ENCODE assay signal across 8 mouse cellular contexts in genomic region chr12:32379296-32379725, GRCm38 (mm10). TPM values are rescaled to one million over a fixed set of nuclear protein-coding genes. Genes with fewer than 3 reads are reported as not detected.
DNase-seq lines count a peak whose midpoint lies in the region; ATAC-seq and TF ChIP-seq lines count a peak whose summit lies in the region.

No protein-coding gene starts in this region.

- ATAC-seq in embryonic facial prominence, embryonic 15.5 days (ENCODE audit: insufficient number of reproducible peaks, low FRiP score, low TSS enrichment, low read depth): peak; percentile 83
- peak; percentile 86 for ATAC-seq in kidney, embryonic 14.5 days (ENCODE audit: low FRiP score, low TSS enrichment)
- peak; percentile 71 for ATAC-seq in limb, embryonic 14.5 days (ENCODE audit: low FRiP score, low read depth)
- peak; percentile 87 for ATAC-seq in midbrain, embryonic 16.5 days

- H3K4me1 ChIP-seq in bone marrow macrophage, adult 2 months (ENCODE audit: control insufficient read depth, insufficient read depth, low read length): peaks cover 13% of the 10 kb centered on the region
- peaks cover 11% of the 10 kb centered on the region; the same call in 1 of the 2 replicates for H3K4me1 ChIP-seq in embryonic facial prominence, embryonic 15.5 days
- peaks cover 7% of the 10 kb centered on the region; the same call in 1 of the 2 replicates for H3K4me1 ChIP-seq in kidney, embryonic 14.5 days (ENCODE audit: control insufficient read depth, insufficient read depth, low read length)
- peaks cover 11% of the 10 kb centered on the region for H3K4me1 ChIP-seq in limb, embryonic 14.5 days (ENCODE audit: control insufficient read depth, insufficient read depth, low read length)
- peaks cover 28% of the 10 kb centered on the region for H3K4me1 ChIP-seq in midbrain, embryonic 16.5 days (ENCODE audit: control insufficient read depth, insufficient read depth, low read length)
- H3K4me1 ChIP-seq in spleen, adult 2 months (ENCODE audit: control insufficient read depth, insufficient read depth, insufficient read length): peaks cover 7% of the 10 kb centered on the region

- peak; percentile 50 for TF ChIP-seq CTCF in bone marrow macrophage, adult 2 months (IDR thresholded peaks at IDR 0.05; ENCODE audit: low read depth, low read length)
- TF ChIP-seq CTCF in spleen, adult 2 months (IDR thresholded peaks at IDR 0.05; ENCODE audit: extremely low read depth, insufficient read depth, insufficient read length, insufficient replicate concordance): peak; percentile 77

- no peak for TF ChIP-seq POLR2A in bone marrow macrophage, adult 2 months (IDR thresholded peaks at IDR 0.05; ENCODE audit: borderline replicate concordance, low read depth, low read length)
- TF ChIP-seq POLR2A in limb, embryonic 14.5 days (IDR thresholded peaks at IDR 0.05; ENCODE audit: borderline replicate concordance, extremely low read depth, insufficient read depth, insufficient read length): no peak
- TF ChIP-seq POLR2A in spleen, adult 2 months (IDR thresholded peaks at IDR 0.05; ENCODE audit: low read depth, low read length): peak; percentile 51; the same call in 1 of the 2 replicates

- H3K27ac ChIP-seq in bone marrow macrophage, adult 2 months (ENCODE audit: insufficient read depth, low read depth, low read length): peak overlapping the region; percentile 94
- peak overlapping the region; percentile 97 for H3K27ac ChIP-seq in embryonic facial prominence, embryonic 15.5 days (replicated peaks)
- peak overlapping the region; percentile 91 for H3K27ac ChIP-seq in kidney, embryonic 14.5 days (ENCODE audit: low read depth, low read length)
- H3K27ac ChIP-seq in limb, embryonic 14.5 days (replicated peaks; ENCODE audit: low read depth, low read length): peak overlapping the region; percentile 93
- peak overlapping the region; percentile 95 for H3K27ac ChIP-seq in midbrain, embryonic 16.5 days (ENCODE audit: low read length)
- peak overlapping the region; percentile 96 for H3K27ac ChIP-seq in spleen, adult 2 months (ENCODE audit: insufficient read depth, low read length)

- H3K27me3 ChIP-seq in embryonic facial prominence, embryonic 15.5 days: no peaks in the 10 kb centered on the region
- no peaks in the 10 kb centered on the region for H3K27me3 ChIP-seq in kidney, embryonic 14.5 days (ENCODE audit: control insufficient read depth, insufficient read depth, low read length)
- no peaks in the 10 kb centered on the region for H3K27me3 ChIP-seq in limb, embryonic 14.5 days (ENCODE audit: control insufficient read depth, insufficient read depth, low read length)
- H3K27me3 ChIP-seq in midbrain, embryonic 16.5 days (ENCODE audit: control insufficient read depth, insufficient read depth, low read depth, low read length): no peaks in the 10 kb centered on the region
- no peaks in the 10 kb centered on the region for H3K27me3 ChIP-seq in spleen, adult 2 months (ENCODE audit: control insufficient read depth, insufficient read depth, low read length)

- peak; percentile 94 for DNase-seq in A20 (ENCODE audit: low read depth, low spot score)
- DNase-seq in heart, adult 8-10 months (ENCODE audit: low spot score): peak; percentile 77
- DNase-seq in limb, embryonic 14.5 days (ENCODE audit: low spot score): peak; percentile 76
- DNase-seq in spleen, adult 2 months (ENCODE audit: low read depth in 1 of 2, low spot score in 2 of 2): peak; percentile 68 to 86

- peak overlapping the region; percentile 79 for H3K9ac ChIP-seq in embryonic facial prominence, embryonic 15.5 days
- H3K9ac ChIP-seq in kidney, embryonic 14.5 days (ENCODE audit: low read depth, low read length): peak overlapping the region; percentile 80
- H3K9ac ChIP-seq in limb, embryonic 14.5 days (ENCODE audit: low read depth, low read length, severe bottlenecking): peak overlapping the region; percentile 92
- peak overlapping the region; percentile 94 for H3K9ac ChIP-seq in midbrain, embryonic 16.5 days (ENCODE audit: low read depth, low read length)

- peak overlapping the region; percentile 97 for H3K4me3 ChIP-seq in bone marrow macrophage, adult 2 months (ENCODE audit: insufficient read depth, low read length)
- peak overlapping the region; percentile 81 for H3K4me3 ChIP-seq in embryonic facial prominence, embryonic 15.5 days (replicated peaks)
- H3K4me3 ChIP-seq in kidney, embryonic 14.5 days (ENCODE audit: low read length): peak overlapping the region; percentile 76
- peak overlapping the region; percentile 81 for H3K4me3 ChIP-seq in limb, embryonic 14.5 days (replicated peaks; ENCODE audit: low read length)
- peak overlapping the region; percentile 86 for H3K4me3 ChIP-seq in midbrain, embryonic 16.5 days (ENCODE audit: low read depth, low read length)
- peak overlapping the region; percentile 95 for H3K4me3 ChIP-seq in spleen, adult 2 months (ENCODE audit: extremely low read depth, insufficient read depth, insufficient read length)

- peak overlapping the region; percentile 62 for H3K4me2 ChIP-seq in embryonic facial prominence, embryonic 15.5 days (replicated peaks)
- peak overlapping the region; percentile 59 for H3K4me2 ChIP-seq in kidney, embryonic 14.5 days (replicated peaks; ENCODE audit: low read depth, low read length)
- H3K4me2 ChIP-seq in limb, embryonic 14.5 days (replicated peaks; ENCODE audit: low read depth, low read length, severe bottlenecking): peak overlapping the region; percentile 65
- H3K4me2 ChIP-seq in midbrain, embryonic 16.5 days (ENCODE audit: low read length): peak overlapping the region; percentile 82

- H3K36me3 ChIP-seq in embryonic facial prominence, embryonic 15.5 days: no peaks in the 10 kb centered on the region
- no peaks in the 10 kb centered on the region for H3K36me3 ChIP-seq in kidney, embryonic 14.5 days (ENCODE audit: control insufficient read depth, insufficient read depth, low read length)
- no peaks in the 10 kb centered on the region for H3K36me3 ChIP-seq in limb, embryonic 14.5 days (ENCODE audit: control insufficient read depth, insufficient read depth, low read length)
- no peaks in the 10 kb centered on the region for H3K36me3 ChIP-seq in midbrain, embryonic 16.5 days (ENCODE audit: control insufficient read depth, insufficient read depth, low read length)
- peaks cover 2% of the 10 kb centered on the region; the same call in 1 of the 2 replicates for H3K36me3 ChIP-seq in spleen, adult 2 months (ENCODE audit: control insufficient read depth, insufficient read depth, low read length)

- under 1% methylated on average over 65 of the region's 67 CpGs for WGBS in embryonic facial prominence, embryonic 15.5 days
- under 1% methylated on average over 58 of the region's 67 CpGs for WGBS in kidney, embryonic 14.5 days
- 2% methylated on average over 14 of the region's 67 CpGs for WGBS in limb, embryonic 14.5 days
- under 1% methylated on average over 54 of the region's 67 CpGs for WGBS in midbrain, embryonic 16.5 days
- under 1% methylated on average over 67 of the region's 67 CpGs for WGBS in spleen, adult 2 months

- H3K9me3 ChIP-seq in embryonic facial prominence, embryonic 15.5 days (replicated peaks): no peaks in the 10 kb centered on the region
- H3K9me3 ChIP-seq in kidney, embryonic 14.5 days (ENCODE audit: control insufficient read depth, low read length): no peaks in the 10 kb centered on the region
- H3K9me3 ChIP-seq in limb, embryonic 14.5 days (ENCODE audit: control insufficient read depth, low read length): no peaks in the 10 kb centered on the region
- H3K9me3 ChIP-seq in midbrain, embryonic 16.5 days (replicated peaks; ENCODE audit: control insufficient read depth, low read length, poor library complexity, severe bottlenecking): no peaks in the 10 kb centered on the region

RNA-seq across cellular contexts. Expression of gene Ccdc71l, which starts 0.8 kb away (rescaled TPM):
- 24.0 and 24.5 TPM in 2 replicates for polyA plus RNA-seq in bone marrow macrophage, adult 2 months (2012; ENCODE audit: insufficient read depth, insufficient read length, missing spikeins)
- 4.4 and 5.0 TPM in 2 replicates for polyA plus RNA-seq in embryonic facial prominence, embryonic 15.5 days (2015; fragmentation: Nextera tagmentation; extraction: Ambion mirVana)
- 10 to 100 TPM in 3 of 4 experiments, 1 to 10 TPM in 1; 9.1 to 11.8 (median 11.3) TPM for total RNA-seq in heart, adult 8-10 months (2022)
- polyA plus RNA-seq in kidney, embryonic 14.5 days (2014; fragmentation: Nextera tagmentation; extraction: Ambion mirVana): 3.8 and 4.8 TPM in 2 replicates
- 9.4 and 13.1 TPM in 2 replicates for polyA plus RNA-seq in limb, embryonic 14.5 days (2012; rRNA removed)
- 6.4 and 6.9 TPM in 2 replicates for polyA plus RNA-seq in limb, embryonic 14.5 days (2014; fragmentation: Nextera tagmentation; extraction: Ambion mirVana)
- polyA plus RNA-seq in midbrain, embryonic 16.5 days (2015; fragmentation: Nextera tagmentation; extraction: Ambion mirVana): 3.4 and 3.9 TPM in 2 replicates
- 17.5 and 29.7 TPM in 2 replicates for polyA plus RNA-seq in spleen, adult 2 months (2012; rRNA removed)

Comparison
In these comparisons a context has a peak if more than half of its experiments do, and no peak if none do; other contexts are left out.
1. Peak in every context shown above with its lines: DNase-seq, ATAC-seq, H3K4me3 ChIP-seq and H3K27ac ChIP-seq.